Mouse (Mus musculus) lung, postnatal 0 days (tissue): ENCODE data around the gene Slc25a21.

ENCODE experiments used
- CTCF ChIP-seq: IDR thresholded peaks from 2 replicates; pipeline ENCODE4 v1.5.1; 2016; ENCODE audit warnings: antibody characterized with exemption, mild to moderate bottlenecking
- EP300 ChIP-seq: IDR thresholded peaks from 2 replicates; pipeline ENCODE4 v1.6.1; 2016; ENCODE audit warnings: antibody characterized with exemption, mild to moderate bottlenecking, control low read depth

DNA sequence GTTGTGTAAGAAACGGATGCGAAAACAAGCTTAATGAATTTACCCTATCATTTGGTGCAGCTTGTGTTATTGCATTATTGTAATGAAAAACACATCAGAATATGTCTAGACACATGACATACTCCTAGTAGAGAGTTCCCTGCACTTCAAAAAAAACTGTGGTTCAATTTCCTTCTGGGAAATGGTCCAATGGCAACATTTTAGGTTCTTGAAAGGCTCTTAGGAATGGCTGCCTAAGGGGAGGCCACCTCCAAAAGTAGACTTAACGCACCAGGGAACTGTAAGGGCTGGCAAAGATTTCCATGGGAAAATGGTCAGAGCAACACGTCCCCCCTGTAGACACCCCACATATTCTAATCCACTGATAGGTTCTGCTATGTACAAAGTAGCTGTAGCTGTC, 87.9 kb downstream of the Slc25a21 start:
- TF ChIP-seq CTCF: no peak
- TF ChIP-seq EP300: no peak
